Mouse (Mus musculus) lung, postnatal 0 days (tissue): ENCODE data around the gene Irf2bp2.

Experiments used
- CTCF ChIP-seq: IDR thresholded peaks from 2 replicates; pipeline ENCODE4 v1.5.1; 2016; ENCODE audit warnings: antibody characterized with exemption, mild to moderate bottlenecking
- EP300 ChIP-seq: IDR thresholded peaks from 2 replicates; pipeline ENCODE4 v1.6.1; 2016; ENCODE audit warnings: antibody characterized with exemption, mild to moderate bottlenecking, control low read depth

DNA sequence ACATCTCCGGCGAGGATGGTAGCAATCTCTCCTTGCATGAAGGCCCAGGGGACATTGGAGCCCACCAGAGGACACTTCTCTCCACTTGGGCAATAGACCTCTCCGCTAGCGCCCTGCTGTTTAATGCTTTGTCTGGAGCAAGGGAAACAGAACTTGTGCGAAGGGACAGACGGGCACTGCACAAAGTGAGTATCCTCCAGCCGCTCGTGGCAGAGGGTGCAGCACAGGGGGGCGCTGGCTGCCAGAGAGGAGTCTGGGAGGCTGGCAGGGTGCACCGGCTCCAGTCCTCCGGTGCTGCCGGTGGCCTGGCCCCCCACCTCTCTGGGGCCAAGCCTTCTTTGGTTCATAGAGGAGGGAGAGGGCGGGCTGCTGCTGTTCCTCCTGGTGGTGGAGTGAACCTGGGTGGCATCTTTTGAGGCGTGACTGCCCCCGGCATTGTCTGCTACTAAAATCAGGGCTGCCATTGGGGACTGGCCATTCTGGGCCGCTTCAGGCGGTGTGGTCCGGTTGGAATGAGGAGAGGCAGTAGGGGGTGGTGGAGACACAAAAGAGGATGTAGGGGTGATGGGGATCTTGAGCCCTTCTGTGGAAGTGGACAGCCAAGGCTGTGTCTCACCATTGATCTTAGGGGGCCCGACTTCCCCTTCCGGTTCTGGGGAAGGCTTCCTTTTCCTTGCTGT lies 2.5 kb downstream of the Irf2bp2 start:
- TF ChIP-seq CTCF (peak; percentile 24; the same call in 1 of the 2 replicates), EP300 (no peak)
